Mouse (Mus musculus) liver, embryonic 15.5 days (tissue): ENCODE results near the gene Ahcyl1. TPM values are rescaled to one million over a fixed set of nuclear protein-coding genes. Genes with fewer than 3 reads are reported as not detected.

Experiments used
- polyA plus RNA-seq: library from polyadenylated mRNA; unstranded; fragments of >200 nt; fragmentation: Nextera tagmentation; extraction: Ambion mirVana; gene quantifications from 2 replicates; pipeline ENCODE4 v1.2.1, GENCODE M21; 2015

The Ahcyl1 gene
- polyA plus RNA-seq, 1 experiment from 2014 or later = 26.4 TPM

Other genes with a start within 250 kb of the Ahcyl1 start
- not detected in 2 replicates for gene Kcnc4, start 237.0 kb downstream of the Ahcyl1 start, polyA plus RNA-seq
- 0.09 and 0.15 TPM in 2 replicates for gene Slc6a17, start 178.5 kb downstream of the Ahcyl1 start, polyA plus RNA-seq
- not detected in 2 replicates for gene Ubl4b, start 141.5 kb downstream of the Ahcyl1 start, polyA plus RNA-seq
- gene Alx3, start 101.5 kb downstream of the Ahcyl1 start, polyA plus RNA-seq = 0.06 and 0.09 TPM in 2 replicates
- gene Gm10961, start 65.2 kb downstream of the Ahcyl1 start, polyA plus RNA-seq = not detected in 2 replicates
- 9.6 and 10.5 TPM in 2 replicates for gene Strip1, start 64.9 kb downstream of the Ahcyl1 start, polyA plus RNA-seq
- gene Csf1, start 63.9 kb upstream of the Ahcyl1 start, polyA plus RNA-seq = 6.3 and 6.7 TPM in 2 replicates
- 0.20 TPM in 1 of 2 replicates, not detected in the other for gene Eps8l3, start 180.7 kb upstream of the Ahcyl1 start, polyA plus RNA-seq
- gene Gstm5, start 199.3 kb upstream of the Ahcyl1 start, polyA plus RNA-seq = 158 and 174 TPM in 2 replicates
- 28.8 and 38.6 TPM in 2 replicates for gene Gstm7, start 235.3 kb upstream of the Ahcyl1 start, polyA plus RNA-seq
- gene Gstm6, start 247.2 kb upstream of the Ahcyl1 start, polyA plus RNA-seq = 17.2 TPM in 2 replicates